Mouse (Mus musculus): ENCODE results near the gene Wscd1.
A peak's percentile ranks its signal among the peaks of the same experiment; 100 is the strongest.

The Wscd1 gene

DNA sequence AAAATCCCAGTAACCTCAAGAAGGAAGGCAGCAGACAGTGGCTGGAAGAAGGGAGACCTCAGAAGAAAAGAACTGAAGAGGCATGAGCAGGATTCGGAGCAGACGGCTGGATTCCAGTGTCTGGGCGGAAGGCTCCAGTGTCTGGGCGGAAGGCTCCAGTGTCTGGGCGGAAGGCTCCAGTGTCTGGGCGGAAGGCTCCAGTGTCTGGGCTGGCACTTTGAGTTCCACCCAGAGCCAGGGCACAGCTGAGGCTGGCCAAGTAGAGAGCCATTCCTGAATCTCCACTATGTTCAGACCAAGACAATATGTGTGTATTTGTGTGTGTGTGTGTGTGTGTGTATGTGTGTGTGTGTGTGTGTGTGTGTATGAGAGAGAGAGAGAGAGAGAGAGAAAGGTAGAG is 71.8 kb downstream of the Wscd1 start:
- peak; percentile 8 for DNase-seq (ENCODE audit: low read depth, low spot score)

DNA sequence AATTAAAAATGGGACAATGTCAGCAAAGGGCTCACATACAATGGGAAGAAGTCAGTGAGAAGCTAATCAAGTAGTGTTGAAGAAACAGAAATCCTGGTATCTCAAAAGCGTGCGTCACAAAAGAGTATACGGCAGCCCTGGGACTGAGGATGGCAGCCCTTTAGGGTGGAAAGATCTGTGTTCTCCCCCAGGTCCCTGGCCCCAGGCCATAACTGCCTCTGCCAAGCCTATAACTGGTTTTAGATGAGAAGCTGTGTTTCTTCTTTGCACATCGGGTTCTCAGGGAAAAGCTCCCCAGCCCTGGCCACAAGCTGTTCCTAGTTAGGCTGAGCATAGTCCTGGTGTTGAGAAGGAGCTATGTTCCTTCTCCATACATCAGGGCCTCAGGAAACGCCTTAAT is 72.3 kb downstream of the Wscd1 start:
- DNase-seq (ENCODE audit: low read depth, low spot score), result no peak

DNA sequence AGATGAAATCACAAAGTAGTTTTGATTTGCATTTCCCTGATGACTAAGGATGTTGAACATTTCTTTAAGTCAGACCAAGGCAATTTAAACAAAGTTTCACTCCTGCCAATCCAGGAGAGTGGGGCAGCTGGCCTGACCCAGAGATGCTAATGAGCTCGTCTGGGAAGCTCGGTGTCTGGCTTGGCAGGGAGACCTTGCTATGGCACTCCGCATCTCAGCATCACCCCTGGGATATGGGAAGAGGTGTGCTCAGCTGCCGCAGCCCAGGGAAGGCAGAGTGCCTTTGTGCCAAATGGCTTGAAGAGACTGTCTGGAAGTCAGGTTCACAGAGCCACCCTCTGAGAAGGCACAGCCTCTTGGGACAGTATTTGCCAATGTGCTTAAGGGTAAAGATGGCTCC is 75.3 kb downstream of the Wscd1 start:
- DNase-seq (ENCODE audit: low read depth, low spot score), result no peak
